Mouse (Mus musculus): Measurements from ENCODE around the gene Aldh3b1.

DNA sequence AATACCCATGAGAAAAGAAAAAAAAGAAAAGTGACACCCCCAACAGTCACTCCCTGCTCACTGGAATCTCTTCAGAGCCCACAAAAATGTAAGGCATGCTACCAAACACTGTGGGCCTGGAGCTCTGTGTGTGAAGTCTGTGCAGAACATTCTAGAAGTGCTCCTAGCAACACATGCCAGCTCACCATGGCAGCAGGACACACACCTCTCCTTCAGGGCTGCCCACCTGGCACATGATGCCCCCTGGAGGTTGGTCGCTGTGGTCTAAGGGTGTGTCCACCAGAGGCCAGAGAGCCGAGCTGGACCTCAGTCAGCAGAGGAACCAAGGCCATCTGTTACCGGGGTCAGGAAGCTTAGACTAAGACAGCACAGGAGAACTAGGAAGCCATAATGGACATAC is 3.3 kb downstream of the Aldh3b1 start:
- TF ChIP-seq CTCF (IDR thresholded peaks at IDR 0.05; ENCODE audit: low read depth, low read length) (no peak), POLR2A (IDR thresholded peaks at IDR 0.05; ENCODE audit: insufficient read depth, low read length) (no peak)

Measured in ES-Bruce4 (cell line).